Mouse (Mus musculus): ENCODE measurements around the gene Mettl5.
"Not testable (repeated sequence)": the region's sequence is repeated elsewhere in the genome, so short reads cannot be mapped to it uniquely, and the experiment has no call there.

Mettl5 gene

DNA sequence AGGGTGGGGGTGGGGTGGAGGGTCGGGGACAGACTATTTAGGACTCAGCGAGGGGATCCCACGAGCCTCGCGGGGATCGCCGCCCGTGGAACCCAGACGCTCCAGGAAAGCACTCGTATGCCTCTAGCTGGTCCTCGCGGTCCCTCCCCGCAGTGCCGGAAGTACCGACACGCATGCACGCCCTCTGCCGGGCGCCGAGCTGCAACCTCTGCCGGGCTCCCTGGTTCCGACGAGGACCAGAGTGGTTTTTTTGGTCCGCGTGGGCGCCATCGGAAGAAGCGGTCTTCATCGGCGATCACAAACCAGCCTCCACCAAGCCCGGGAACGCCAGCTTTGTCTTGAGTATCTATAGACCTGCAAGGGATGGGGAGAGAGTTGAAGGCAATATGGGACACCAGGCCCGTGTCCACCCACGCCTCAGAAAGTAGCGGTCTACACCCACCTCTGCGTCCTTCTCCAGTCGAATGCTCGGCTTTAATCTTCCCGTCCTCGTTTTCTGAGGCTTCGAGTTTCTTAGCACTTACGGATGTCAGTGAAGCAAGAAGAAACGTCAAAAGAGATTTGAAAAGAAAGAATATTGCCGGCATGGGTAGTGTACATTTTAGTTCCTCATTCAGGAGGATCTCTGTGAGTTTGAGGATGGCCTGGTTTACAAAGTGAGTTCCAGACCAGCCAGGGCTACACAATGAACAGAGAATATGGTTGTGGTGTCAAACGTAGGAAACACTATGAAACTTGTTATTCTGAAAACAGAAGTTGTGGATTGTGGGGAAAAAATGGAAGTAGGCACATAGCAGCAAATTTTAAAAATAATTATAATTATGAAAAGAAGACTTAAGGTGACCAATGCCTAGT, at the start of gene Mettl5:
Gene Mettl5 (minus strand): TSS at position 165 of the 855 bp plus-strand sequence.
- peak; percentile 88 for DNase-seq (ENCODE audit: low spot score)

- DNase-seq (ENCODE audit: low spot score) = no peak
These were observed 39.5 kb upstream of the Mettl5 start for GRCm38 (mm10) chr2:69924943-69925342.

- no peak for DNase-seq (ENCODE audit: low spot score)
These were observed 31.9 kb upstream of the Mettl5 start for GRCm38 (mm10) chr2:69917301-69917700.

DNA sequence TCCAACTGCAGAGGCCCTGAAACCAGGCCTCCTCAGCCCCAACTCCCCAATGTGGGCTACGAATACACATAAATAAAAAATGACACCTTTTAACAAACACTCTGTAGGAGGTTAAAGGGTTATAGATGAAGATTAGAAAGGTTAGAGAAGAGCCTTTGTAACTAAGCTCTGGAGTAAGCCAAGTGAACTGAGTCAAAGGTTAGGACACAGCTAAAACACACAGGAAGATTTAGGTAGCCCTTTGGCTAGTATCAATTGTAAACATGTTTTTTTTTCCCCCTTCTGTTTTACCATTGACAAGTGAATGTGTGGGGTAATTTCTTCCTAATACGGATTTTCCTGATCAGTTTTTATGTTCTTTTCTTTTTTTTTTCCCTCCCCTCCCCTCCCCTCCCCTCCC, 27.4 kb upstream of the Mettl5 start:
- no peak for DNase-seq (ENCODE audit: low spot score)

GRCm38 (mm10) chr2:69907394-69907793, 22.0 kb upstream of the Mettl5 start:
- DNase-seq (ENCODE audit: low spot score) = not testable (repeated sequence)

GRCm38 (mm10) chr2:69903541-69903940, 18.1 kb upstream of the Mettl5 start:
- DNase-seq (ENCODE audit: low spot score) = no peak

- DNase-seq (ENCODE audit: low spot score) = peak; percentile 27
These were observed 12.5 kb upstream of the Mettl5 start for GRCm38 (mm10) chr2:69897618-69898575.

DNA sequence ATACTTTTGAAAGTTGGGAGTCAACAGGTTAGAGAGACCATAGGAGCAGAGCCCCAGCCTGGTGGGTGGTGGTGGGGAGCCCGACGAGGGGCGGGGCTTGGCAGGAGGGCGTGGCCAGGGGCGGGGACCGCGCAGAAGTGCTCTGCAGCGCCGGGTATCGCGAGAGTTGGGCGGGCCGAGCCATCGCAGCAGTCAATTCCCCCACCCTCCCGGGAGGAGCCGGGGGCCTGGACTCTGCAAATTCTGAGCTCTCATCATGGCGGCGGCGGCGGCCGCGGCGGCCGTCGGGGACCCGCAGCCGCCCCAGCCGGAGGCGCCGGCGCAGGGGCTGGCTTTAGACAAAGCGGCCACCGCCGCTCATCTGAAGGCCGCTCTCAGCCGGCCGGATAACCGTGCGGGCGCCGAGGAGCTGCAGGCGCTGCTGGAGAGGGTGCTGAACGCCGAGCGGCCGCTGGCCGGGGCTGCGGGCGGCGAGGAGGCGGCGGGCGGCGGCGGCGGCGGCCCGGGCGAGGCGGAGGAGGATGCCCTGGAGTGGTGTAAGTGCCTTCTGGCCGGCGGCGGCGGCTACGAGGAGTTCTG, 11.7 kb upstream of the Mettl5 start, which contains the start of gene Ubr3:
Gene Ubr3 (plus strand): TSS at position 208 of the 579 bp plus-strand sequence.
- DNase-seq (ENCODE audit: low spot score) = peak; percentile 99

DNA sequence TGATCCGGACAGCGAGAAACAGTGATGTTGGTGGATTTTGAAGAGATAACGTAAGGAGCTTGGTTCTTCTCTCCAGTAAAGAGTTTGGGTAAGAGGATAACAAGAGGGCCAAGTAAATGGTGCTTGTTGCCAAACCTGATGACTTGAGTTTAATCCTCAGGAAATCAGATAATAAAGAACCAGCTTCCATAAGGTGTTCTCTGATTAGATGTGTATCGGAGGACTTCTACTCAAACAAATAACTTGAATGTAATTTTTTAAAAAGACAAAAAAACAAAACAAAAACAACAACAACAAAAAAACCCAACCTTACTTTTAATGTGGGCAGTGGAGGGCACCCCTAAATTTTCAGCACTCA, 10.8 kb upstream of the Mettl5 start:
- no peak for DNase-seq (ENCODE audit: low spot score)

DNA sequence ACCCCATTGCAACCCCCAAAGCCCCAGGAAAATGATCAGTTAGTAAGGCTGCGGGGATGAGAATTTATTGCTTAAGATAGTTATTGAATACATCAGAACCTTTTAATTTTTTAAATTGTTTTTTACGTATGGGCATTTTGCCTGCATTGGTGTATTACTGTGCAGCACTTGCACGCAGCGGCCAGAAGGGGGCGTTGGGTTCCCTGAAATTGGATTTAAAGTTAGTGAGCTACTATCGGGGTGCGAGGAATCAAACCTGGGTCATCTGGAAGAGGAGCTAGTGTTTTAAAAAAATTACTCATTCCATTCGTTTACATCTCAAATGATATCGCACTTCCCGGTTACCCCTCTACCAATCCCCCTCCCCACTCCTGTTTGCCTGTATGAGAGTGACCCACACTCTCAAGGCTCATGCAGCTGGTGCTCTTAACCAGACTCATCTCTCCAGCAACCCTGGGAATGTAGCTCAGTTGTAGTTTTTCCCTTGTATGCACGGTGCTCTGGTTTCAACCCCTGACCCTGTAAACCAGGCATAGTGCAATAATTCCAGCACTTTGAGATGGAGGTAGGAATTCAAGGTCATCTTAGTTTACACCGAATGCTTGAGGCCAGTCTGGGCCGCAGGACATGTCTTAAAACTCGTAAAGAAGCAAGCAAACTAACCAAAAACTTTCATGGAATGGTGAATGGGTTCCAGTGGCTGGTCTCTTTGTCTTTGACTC, 10.2 kb upstream of the Mettl5 start:
- DNase-seq (ENCODE audit: low spot score) = no peak

GRCm38 (mm10) chr2:69893891-69894290, 8.5 kb upstream of the Mettl5 start:
- no peak for DNase-seq (ENCODE audit: low spot score)

DNA sequence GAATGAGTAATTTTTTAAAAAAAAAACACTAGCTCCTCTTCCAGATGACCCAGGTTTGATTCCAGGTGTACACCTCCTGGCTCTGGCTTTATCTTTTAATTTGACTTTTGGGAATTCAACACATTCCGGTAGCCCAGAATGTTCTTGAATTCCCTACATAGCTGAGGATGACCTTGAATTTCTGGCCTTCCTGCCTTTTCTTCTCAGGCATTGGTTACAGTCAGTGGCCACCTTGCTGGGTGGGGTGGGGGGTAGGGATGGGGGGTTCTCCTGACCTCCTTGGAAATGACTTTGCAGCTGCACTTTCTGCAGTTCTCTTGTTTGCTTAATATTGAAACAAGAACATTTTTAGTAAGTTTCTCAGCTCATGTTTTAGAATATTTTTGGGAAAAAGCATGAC, 7.7 kb upstream of the Mettl5 start:
- no peak for DNase-seq (ENCODE audit: low spot score)

DNA sequence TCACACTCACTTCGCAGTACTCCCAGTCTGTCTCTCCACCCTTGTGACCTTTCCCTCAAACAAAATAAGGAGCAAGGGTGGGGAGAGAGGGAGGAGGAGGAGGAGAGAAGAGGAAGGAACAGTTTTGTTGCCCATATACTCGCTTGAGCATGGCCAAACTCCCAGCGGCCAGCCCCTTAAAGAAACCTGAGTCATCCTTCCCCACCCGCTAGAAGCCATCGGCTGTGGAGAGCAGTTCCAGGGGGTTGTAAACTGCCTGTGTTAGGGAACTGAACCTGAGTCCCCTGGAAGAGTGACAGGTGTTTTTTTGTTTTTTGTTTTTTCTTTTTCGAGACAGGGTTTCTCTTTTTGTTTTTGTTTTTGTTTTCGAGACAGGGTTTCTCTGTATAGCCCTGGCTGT, 5.4 kb upstream of the Mettl5 start:
- no peak for DNase-seq (ENCODE audit: low spot score)

- no peak for DNase-seq (ENCODE audit: low spot score)
These were observed 3.5 kb upstream of the Mettl5 start for GRCm38 (mm10) chr2:69888957-69889356.

DNA sequence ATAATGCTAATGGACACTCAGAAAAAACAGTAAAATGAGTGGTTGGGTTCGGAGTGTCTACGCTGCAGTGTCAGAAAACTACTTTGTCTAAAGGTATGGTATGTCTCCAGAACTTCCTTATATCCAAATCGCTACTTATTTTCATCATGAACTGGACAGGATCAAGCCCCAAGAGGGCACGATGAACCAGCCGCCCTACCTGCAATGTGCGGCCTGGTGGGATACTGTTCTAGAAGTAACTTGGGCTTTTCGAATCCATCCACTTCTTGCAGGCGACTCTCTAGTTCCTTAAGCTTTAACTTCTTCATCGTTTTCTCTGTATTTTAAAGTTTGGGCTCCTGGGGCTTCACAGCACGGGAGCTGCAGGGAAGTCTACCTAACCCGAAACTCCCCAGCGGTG, 365 bp downstream of the Mettl5 start:
- no peak for DNase-seq (ENCODE audit: low spot score)

- no peak for DNase-seq (ENCODE audit: low spot score)
These were observed 834 bp downstream of the Mettl5 start for GRCm38 (mm10) chr2:69884581-69884980.

- no peak for DNase-seq (ENCODE audit: low spot score)
These were observed 1.4 kb downstream of the Mettl5 start for GRCm38 (mm10) chr2:69883990-69884391.

- DNase-seq (ENCODE audit: low spot score) = no peak
These were observed 23.2 kb downstream of the Mettl5 start for GRCm38 (mm10) chr2:69862117-69862657.

GRCm38 (mm10) chr2:69861485-69862091, 23.8 kb downstream of the Mettl5 start, which contains the start of gene Ssb:
Gene Ssb, plus strand, starts transcription at chr2:69861562.
- peak; percentile 93 for DNase-seq (ENCODE audit: low spot score)

GRCm38 (mm10) chr2:69860972-69861452, 24.4 kb downstream of the Mettl5 start:
- DNase-seq (ENCODE audit: low spot score) = peak; percentile 31

DNA sequence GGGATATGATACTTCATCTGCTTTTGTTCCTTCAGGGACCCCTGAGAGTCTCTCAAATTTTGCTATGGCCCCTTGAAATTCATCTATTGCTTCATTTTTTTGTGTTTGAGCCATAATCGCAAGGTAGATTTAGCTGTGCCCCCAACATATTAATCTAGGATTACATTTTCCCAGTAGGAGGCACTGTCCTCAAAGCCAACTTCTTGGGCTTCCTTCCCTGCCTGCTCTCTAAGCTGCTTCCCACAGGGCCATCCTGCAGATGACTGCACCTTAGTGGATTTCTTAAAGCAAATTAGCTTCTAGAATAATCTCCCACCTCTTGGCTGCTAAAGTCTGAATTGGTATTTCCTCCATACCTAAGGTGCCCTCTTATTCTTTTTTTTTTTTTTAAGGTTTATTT, 27.5 kb downstream of the Mettl5 start:
- no peak for DNase-seq (ENCODE audit: low spot score)
